Mouse (Mus musculus): Measurements from ENCODE around the gene Rabl3. TPM values are rescaled to one million over a fixed set of nuclear protein-coding genes. Genes with fewer than 3 reads are reported as not detected.

Gene Rabl3
- polyA plus RNA-seq, 1 experiment from 2014 or later = 48.4 TPM

DNA sequence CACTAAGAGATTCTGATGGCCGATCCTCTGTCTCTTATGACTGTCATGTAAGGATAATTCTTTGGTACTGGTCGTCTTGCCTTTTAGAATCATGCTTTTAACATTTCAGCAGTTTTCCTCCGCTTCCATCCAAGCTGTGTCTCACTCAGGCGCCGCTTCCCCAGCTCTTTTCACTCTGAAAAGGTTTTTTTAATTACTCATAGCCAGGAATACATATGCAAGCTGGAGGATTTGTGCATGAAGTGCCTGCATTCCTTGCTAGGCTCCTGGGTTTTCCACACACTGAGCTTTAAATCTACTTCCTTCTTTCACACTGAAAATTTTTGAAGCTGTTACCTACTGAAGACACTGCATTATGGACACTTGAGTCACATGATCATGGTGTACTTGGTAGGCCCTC lies 23.3 kb downstream of the Rabl3 start:
- DNase-seq (ENCODE audit: low spot score) = no peak
- 84% methylated on average over 5 of the region's 5 CpGs for WGBS
- H3K9me3 ChIP-seq (replicated peaks) = 0 out of 2 replicates have a peak, but pooled peaks cover 3% of the 10 kb centered on the region
- H3K27ac ChIP-seq (replicated peaks) = 0 out of 2 replicates have a peak overlapping the region, but pooled peaks have one; percentile 33
- H3K27me3 ChIP-seq (ENCODE audit: low read depth, poor library complexity, severe bottlenecking) = no peaks in the 10 kb centered on the region
- H3K4me3 ChIP-seq = no peak overlapping the region
- H3K4me1 ChIP-seq = peaks cover 24% of the 10 kb centered on the region
- peaks cover 28% of the 10 kb centered on the region for H3K36me3 ChIP-seq

DNA sequence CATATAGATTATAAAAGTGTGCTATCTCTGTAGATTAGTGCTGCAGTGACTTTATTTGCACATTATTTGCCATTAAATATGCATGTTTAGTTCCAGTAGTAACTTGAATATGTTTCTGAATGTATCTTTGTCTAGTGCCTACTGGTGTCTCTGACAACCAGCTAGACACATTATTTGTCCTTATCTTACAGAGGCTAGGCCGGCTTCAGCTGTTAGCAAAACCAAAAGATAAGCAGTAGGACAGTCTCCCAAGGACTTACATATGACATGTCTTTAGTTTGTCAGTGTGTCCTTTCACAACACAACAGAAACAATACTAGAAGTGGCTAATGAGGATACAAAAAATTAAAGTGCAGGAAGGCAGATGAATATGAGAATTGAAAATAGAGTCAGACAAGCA lies 25.4 kb downstream of the Rabl3 start:
- Histone ChIP-seq H3K4me1 (peaks cover 24% of the 10 kb centered on the region), H3K9me3 (replicated peaks) (no peaks in the 10 kb centered on the region), H3K27me3 (ENCODE audit: low read depth, poor library complexity, severe bottlenecking) (no peaks in the 10 kb centered on the region), H3K4me3 (no peak overlapping the region), H3K27ac (replicated peaks) (no peak overlapping the region), H3K36me3 (peaks cover 9% of the 10 kb centered on the region)
- WGBS = 89% methylated on average over 1 of the region's 1 CpGs
- DNase-seq (ENCODE audit: low spot score) = no peak

DNA sequence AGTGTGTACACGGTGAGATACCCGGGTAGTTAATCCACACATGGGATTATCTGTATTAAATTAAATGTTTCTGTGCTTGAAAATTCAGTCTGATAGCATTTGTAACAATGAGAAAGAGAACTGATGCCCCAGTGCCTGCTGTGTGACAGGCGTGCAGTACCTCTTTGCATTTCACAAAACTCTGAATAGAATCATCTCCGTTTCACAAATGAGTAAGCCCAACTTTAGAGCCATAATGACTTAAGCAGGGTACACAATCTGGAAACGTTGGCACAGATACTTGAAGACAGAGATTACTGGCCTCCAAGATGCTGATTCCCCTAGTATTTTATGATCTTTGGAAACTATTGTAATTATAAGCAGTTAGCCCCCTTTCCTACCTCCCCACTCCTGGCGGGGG lies 26.4 kb downstream of the Rabl3 start:
- H3K4me1 ChIP-seq = peaks cover 26% of the 10 kb centered on the region
- no peak for DNase-seq (ENCODE audit: low spot score)
- no peak overlapping the region for H3K4me3 ChIP-seq
- H3K36me3 ChIP-seq = peaks cover 9% of the 10 kb centered on the region
- H3K9me3 ChIP-seq (replicated peaks) = no peaks in the 10 kb centered on the region
- H3K27ac ChIP-seq (replicated peaks) = no peak overlapping the region
- no peaks in the 10 kb centered on the region for H3K27me3 ChIP-seq (ENCODE audit: low read depth, poor library complexity, severe bottlenecking)
- WGBS = 79% methylated on average over 6 of the region's 6 CpGs

DNA sequence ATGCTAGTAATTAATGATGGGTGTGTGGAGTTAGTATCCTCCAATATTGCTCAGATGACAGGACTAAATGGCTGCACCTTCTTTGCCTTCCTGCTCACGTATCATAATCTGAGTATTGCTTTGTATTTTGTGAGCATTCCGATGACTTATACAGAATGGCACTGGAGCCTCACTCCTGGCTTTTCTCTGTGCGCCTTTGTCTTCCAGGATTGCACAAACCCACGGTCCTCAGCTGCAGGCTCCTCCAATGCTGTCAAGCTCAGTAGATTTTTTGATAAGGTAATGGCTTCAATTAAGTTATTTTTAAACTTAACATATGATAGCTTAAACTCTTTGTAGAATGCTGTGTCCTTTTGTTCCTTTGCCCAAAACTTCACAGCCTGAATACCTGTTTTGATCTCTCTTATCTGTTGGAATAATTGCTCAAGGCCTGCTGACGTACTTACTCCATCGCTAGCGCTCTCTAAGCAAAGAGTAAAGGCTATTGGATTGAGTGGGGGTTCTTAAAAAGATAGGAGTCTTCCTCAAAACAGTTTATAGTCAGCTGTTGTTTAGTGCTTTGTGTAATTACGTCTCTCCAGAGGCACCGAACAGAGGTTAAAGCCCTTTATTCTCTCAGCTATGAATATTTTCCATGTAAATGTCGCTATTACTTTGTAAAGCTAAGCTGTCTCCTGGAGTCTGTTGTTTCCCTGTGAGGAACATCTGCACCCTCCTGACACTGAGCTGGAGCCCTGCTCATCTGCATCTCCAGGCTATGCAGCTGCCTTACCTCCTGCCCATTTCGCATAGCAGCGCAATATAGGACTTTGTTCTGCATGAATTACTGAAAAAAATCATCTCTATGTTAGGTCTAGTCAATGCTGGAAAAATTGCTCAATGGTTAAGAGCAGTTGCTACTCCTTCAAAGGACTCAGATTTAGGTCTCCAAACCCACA lies 27.7 kb downstream of the Rabl3 start:
- H3K27me3 ChIP-seq (ENCODE audit: low read depth, poor library complexity, severe bottlenecking) = no peaks in the 10 kb centered on the region
- no peak for DNase-seq (ENCODE audit: low spot score)
- no peak overlapping the region; the same call in 1 of the 2 replicates for H3K27ac ChIP-seq (replicated peaks)
- no peaks in the 10 kb centered on the region for H3K9me3 ChIP-seq (replicated peaks)
- H3K4me3 ChIP-seq = no peak overlapping the region
- peaks cover 19% of the 10 kb centered on the region for H3K36me3 ChIP-seq
- H3K4me1 ChIP-seq = peaks cover 26% of the 10 kb centered on the region
- 88% methylated on average over 12 of the region's 12 CpGs for WGBS

DNA sequence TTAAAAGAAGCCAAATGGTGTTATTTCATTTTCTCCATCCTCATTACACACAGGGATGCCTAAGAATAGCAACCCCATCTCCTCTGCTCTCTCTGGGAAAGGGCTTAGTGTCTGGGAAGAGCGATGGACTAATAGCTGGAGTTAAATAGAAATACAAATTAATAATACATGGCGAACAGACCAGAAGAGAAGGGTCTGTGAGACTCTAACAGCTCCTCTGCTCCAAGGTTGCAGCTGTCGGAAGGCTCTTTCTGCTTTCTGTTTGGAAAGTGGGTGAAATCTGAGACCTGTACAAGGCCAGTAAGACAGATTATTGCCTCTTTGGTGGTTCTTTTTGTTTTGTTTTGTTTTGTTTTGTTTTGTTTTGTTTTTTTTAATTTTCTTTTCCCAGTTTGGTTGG lies 31.9 kb downstream of the Rabl3 start:
- H3K27me3 ChIP-seq (ENCODE audit: low read depth, poor library complexity, severe bottlenecking) = no peaks in the 10 kb centered on the region
- H3K27ac ChIP-seq (replicated peaks) = no peak overlapping the region
- peaks cover 13% of the 10 kb centered on the region for H3K4me1 ChIP-seq
- peaks cover 27% of the 10 kb centered on the region for H3K36me3 ChIP-seq
- no peak for DNase-seq (ENCODE audit: low spot score)
- H3K4me3 ChIP-seq = no peak overlapping the region
- peaks cover 7% of the 10 kb centered on the region for H3K9me3 ChIP-seq (replicated peaks)
- 84% methylated on average over 3 of the region's 3 CpGs for WGBS

DNA sequence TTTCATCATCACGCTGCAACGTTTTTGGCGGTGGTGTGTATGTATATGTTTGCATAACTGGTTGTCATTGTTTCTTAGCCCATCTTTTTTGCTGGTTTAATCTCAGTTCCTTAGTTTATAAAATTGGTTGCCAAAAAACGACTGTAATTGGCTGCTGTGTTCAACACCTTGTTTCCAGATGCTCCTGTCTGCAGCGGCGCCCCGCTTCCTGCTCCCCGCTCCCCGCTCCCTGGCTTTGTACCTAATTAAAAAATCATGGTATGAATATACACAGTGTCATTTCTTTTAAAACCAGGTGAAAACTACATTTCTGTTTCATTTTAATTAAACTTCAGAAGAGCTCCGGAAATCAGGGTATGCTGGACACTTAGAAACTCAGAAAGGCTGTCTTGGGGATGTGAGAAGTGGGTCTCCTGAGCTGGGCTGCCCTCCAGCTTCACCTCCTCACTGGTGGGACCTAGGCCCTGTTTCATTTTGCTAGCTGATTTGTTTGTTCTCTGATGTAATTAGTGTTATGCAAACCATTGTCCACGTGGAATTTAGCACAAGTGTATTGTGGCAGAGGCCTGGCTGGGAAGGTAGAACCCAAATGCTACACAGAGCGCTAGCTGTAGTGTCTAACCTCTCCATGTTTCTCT lies 32.6 kb downstream of the Rabl3 start:
- no peak for DNase-seq (ENCODE audit: low spot score)
- peaks cover 7% of the 10 kb centered on the region for H3K9me3 ChIP-seq (replicated peaks)
- WGBS = 91% methylated on average over 12 of the region's 12 CpGs

DNA sequence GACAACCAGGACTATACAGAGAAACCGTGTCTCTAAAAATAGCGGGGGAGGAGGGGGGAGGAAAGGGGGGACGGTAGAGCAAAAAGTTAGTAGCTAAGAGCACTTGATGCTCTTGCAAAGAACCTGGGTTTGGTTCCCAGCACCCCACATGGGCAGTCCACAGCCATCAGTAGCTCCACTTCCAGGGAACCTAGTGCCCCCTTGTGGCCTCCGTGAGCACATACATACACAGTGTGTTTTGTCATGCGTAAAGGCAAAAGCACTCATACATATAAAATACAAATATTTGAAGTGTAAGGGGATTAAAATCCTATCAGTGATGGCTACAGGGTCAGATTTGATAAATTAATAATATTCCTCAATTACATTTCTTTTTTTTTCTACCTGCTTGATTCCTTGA lies 33.4 kb downstream of the Rabl3 start:
- H3K27me3 ChIP-seq (ENCODE audit: low read depth, poor library complexity, severe bottlenecking) = no peaks in the 10 kb centered on the region
- no peak for DNase-seq (ENCODE audit: low spot score)
- H3K27ac ChIP-seq (replicated peaks) = no peak overlapping the region
- peaks cover 7% of the 10 kb centered on the region for H3K9me3 ChIP-seq (replicated peaks)
- no peak overlapping the region for H3K4me3 ChIP-seq
- H3K4me1 ChIP-seq = peaks cover 7% of the 10 kb centered on the region
- WGBS = 95% methylated on average over 5 of the region's 5 CpGs
- H3K36me3 ChIP-seq = peaks cover 27% of the 10 kb centered on the region

More for the DNA sequence above, 32.6 kb downstream of the Rabl3 start:
- no peaks in the 10 kb centered on the region for H3K27me3 ChIP-seq (ENCODE audit: low read depth, poor library complexity, severe bottlenecking)
- peaks cover 13% of the 10 kb centered on the region for H3K4me1 ChIP-seq
- H3K4me3 ChIP-seq = no peak overlapping the region
- peaks cover 27% of the 10 kb centered on the region for H3K36me3 ChIP-seq
- no peak overlapping the region for H3K27ac ChIP-seq (replicated peaks)

DNA sequence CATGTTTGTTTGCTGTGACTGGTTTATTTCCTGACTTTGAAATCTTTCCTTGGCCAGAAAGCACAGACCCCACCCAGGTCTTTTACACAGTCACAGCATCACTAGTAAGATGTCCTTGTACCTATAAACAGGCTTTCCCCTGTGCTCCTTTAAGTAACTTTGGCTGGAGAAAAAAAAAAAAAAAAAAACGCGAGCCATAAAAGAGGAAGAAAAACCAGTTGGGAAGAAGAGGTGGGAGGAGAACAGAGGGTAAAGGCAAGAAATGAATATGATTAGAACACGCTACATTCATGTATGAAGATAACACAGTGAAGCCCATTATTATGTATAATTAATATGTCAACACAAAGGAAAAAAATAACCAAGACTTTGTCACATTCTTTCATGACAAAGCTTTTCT lies 35.6 kb downstream of the Rabl3 start:
- Histone ChIP-seq H3K9me3 (replicated peaks) (peaks cover 7% of the 10 kb centered on the region), H3K27me3 (ENCODE audit: low read depth, poor library complexity, severe bottlenecking) (no peaks in the 10 kb centered on the region), H3K36me3 (peaks cover 27% of the 10 kb centered on the region), H3K27ac (replicated peaks) (no peak overlapping the region), H3K4me3 (no peak overlapping the region), H3K4me1 (peaks cover 12% of the 10 kb centered on the region)
- DNase-seq (ENCODE audit: low spot score) = no peak
- 91% methylated on average over 3 of the region's 3 CpGs for WGBS

DNA sequence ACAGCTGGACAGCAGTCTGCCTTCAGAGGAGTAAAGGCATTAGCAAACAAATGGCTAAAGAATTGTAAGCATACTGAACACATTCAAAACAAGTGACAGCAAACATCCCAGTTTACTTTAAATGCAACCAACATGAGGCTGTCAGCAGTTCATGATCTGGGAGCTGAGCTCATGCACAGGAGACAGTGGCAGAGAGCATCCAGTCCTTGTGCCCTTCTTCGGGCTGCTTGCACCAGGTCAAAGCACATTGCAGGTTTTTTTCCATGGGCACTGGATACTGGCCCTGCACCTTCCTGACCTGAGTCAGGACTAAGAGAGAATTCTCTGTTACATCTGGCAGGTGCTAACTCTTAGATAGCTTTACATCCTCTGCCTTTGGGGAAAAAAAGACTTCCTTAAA lies 39.9 kb downstream of the Rabl3 start:
- H3K27ac ChIP-seq (replicated peaks) = 0 out of 2 replicates have a peak overlapping the region, but pooled peaks have one; percentile 17
- H3K4me3 ChIP-seq = no peak overlapping the region
- no peak for DNase-seq (ENCODE audit: low spot score)
- peaks cover 44% of the 10 kb centered on the region for H3K4me1 ChIP-seq
- no peaks in the 10 kb centered on the region for H3K27me3 ChIP-seq (ENCODE audit: low read depth, poor library complexity, severe bottlenecking)
- no peaks in the 10 kb centered on the region for H3K36me3 ChIP-seq
- WGBS = 90% methylated on average over 1 of the region's 1 CpGs
- no peaks in the 10 kb centered on the region for H3K9me3 ChIP-seq (replicated peaks)

DNA sequence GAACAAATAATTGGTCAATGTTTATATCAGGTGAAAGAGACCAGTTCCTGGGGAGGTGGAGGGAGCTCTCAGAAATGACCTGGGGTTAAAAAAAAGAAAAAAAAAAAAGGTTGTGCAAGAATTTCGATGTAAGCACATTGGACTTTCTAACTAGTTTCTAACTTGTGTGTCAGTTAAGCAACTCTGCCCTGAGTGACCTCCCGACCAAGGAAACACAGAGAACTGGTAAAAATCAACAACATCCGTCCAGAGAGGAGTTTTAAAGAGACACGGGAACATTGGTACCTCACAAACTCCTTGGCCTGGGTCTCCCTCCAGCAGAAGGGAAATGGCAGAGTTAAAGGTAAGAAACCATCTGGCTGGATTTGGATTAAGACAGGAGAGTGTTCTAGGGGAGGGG lies 40.3 kb downstream of the Rabl3 start, which contains the start of gene Hgd:
Hgd (plus strand) TSS at position 160 of the 400 bp plus-strand sequence.
- no peak for DNase-seq (ENCODE audit: low spot score)
- Histone ChIP-seq H3K27ac (replicated peaks) (peak within 1 kb of the TSS; percentile 79; the same call in 1 of the 2 replicates), H3K27me3 (ENCODE audit: low read depth, poor library complexity, severe bottlenecking) (no peaks in the 10 kb centered on the region), H3K9me3 (replicated peaks) (no peaks in the 10 kb centered on the region), H3K4me1 (peaks cover 48% of the 10 kb centered on the region), H3K36me3 (no peaks in the 10 kb centered on the region), H3K4me3 (no peak within 1 kb of the TSS)
- WGBS = 78% methylated on average over 4 of the region's 4 CpGs

DNA sequence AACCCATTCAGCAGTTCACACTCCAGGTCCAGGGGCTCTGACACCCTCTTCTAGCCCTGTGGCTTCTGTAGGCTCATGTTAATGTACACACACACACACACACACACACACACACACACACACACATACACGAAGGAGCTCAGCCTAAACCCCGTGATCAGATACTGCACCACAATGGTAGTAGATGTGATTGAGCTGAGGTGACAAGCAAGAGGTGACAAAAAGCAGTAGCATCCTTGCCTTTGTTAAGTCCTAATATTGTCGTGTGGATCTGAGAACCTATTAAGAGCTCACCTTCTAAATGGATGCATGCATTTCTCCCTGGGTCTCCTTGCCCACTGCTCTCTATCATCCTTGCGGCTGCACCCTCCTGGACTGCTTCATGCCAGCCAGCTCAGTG lies 41.0 kb downstream of the Rabl3 start:
- WGBS = 86% methylated on average over 4 of the region's 4 CpGs
- DNase-seq (ENCODE audit: low spot score) = no peak
- peak overlapping the region; percentile 79; the same call in 1 of the 2 replicates for H3K27ac ChIP-seq (replicated peaks)

DNA sequence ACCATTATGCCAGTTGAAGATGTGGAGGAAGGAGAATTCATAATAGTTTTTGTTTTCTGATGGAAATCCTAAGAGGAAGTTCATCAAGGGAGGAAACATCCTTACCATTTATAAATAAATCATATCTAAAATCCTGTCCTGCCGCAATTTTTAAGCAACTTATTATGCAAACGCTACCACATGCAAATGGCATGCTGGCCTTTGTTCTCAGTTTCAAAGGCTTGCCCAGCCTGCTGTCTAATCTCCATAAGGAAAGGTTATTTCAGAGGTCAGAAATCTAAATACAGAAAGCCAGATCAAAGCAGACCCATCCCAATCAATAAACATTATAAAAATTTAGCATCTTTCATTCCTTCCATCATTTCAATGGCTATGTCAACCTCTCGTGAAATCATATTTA lies 42.2 kb downstream of the Rabl3 start:
- DNase-seq (ENCODE audit: low spot score) = no peak
- Histone ChIP-seq H3K4me3 (no peak overlapping the region), H3K27ac (replicated peaks) (peak overlapping the region; percentile 79), H3K36me3 (no peaks in the 10 kb centered on the region), H3K27me3 (ENCODE audit: low read depth, poor library complexity, severe bottlenecking) (no peaks in the 10 kb centered on the region), H3K4me1 (peaks cover 55% of the 10 kb centered on the region), H3K9me3 (replicated peaks) (no peaks in the 10 kb centered on the region)
- 70% methylated on average over 3 of the region's 3 CpGs for WGBS

More for the DNA sequence above, 41.0 kb downstream of the Rabl3 start:
- no peaks in the 10 kb centered on the region for H3K36me3 ChIP-seq
- H3K4me3 ChIP-seq = no peak overlapping the region
- peaks cover 54% of the 10 kb centered on the region for H3K4me1 ChIP-seq
- H3K9me3 ChIP-seq (replicated peaks) = no peaks in the 10 kb centered on the region
- no peaks in the 10 kb centered on the region for H3K27me3 ChIP-seq (ENCODE audit: low read depth, poor library complexity, severe bottlenecking)

DNA sequence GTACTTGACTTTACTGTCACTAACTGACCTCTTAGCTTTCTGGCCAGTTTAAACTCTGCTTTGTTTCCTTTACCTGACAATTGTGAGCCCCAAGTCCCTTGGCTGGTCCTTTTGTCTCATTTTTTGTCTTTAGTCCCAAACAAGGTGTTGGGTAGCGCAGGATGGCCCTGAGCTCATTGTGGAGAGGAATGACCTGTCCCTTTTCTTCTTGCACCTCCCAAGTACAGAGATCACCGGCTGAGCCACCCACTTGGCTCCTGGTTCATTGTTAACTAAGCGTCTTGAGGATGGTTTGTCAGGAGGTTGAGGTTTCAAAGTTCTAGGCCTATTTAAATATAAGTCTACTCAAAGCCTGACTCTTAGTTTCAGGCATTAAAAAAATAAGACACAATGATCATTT lies 43.6 kb downstream of the Rabl3 start:
- 63% methylated on average over 3 of the region's 3 CpGs for WGBS

More for the DNA sequence above, 43.6 kb downstream of the Rabl3 start:
- H3K9me3 ChIP-seq (replicated peaks) = no peaks in the 10 kb centered on the region
- H3K27me3 ChIP-seq (ENCODE audit: low read depth, poor library complexity, severe bottlenecking) = no peaks in the 10 kb centered on the region
- no peaks in the 10 kb centered on the region for H3K36me3 ChIP-seq
- H3K27ac ChIP-seq (replicated peaks) = peak overlapping the region; percentile 93
- peaks cover 55% of the 10 kb centered on the region for H3K4me1 ChIP-seq
- peak; percentile 10 for DNase-seq (ENCODE audit: low spot score)
- no peak overlapping the region for H3K4me3 ChIP-seq

All from midbrain, embryonic 10.5 days (tissue).